Mouse (Mus musculus) heart, embryonic 11.5 days (tissue): Measurements from ENCODE around the gene Olfr148. TPM values are rescaled to one million over a fixed set of nuclear protein-coding genes. Genes with fewer than 3 reads are reported as not detected.

ENCODE experiments used
- polyA plus RNA-seq: library from polyadenylated mRNA; unstranded; fragments of >200 nt; fragmentation: Nextera tagmentation; extraction: Ambion mirVana; gene quantifications from 2 replicates; pipeline ENCODE4 v1.2.1, GENCODE M21; 2014

The Olfr148 gene
- polyA plus RNA-seq, 1 experiment from 2014 or later = not detected

Other genes with a start within 250 kb of the Olfr148 start
- not detected in 2 replicates for gene Olfr951, start 223.2 kb upstream of the Olfr148 start, polyA plus RNA-seq
- gene Olfr952, start 183.5 kb upstream of the Olfr148 start, polyA plus RNA-seq = not detected in 2 replicates
- gene Olfr954, start 154.0 kb upstream of the Olfr148 start, polyA plus RNA-seq = not detected in 2 replicates
- not detected in 2 replicates for gene Olfr955, start 138.7 kb upstream of the Olfr148 start, polyA plus RNA-seq
- gene Olfr44, start 116.7 kb upstream of the Olfr148 start, polyA plus RNA-seq = not detected in 2 replicates
- not detected in 2 replicates for gene Olfr957, start 94.8 kb upstream of the Olfr148 start, polyA plus RNA-seq
- gene Olfr958, start 56.6 kb upstream of the Olfr148 start, polyA plus RNA-seq = not detected in 2 replicates
- gene Olfr959, start 35.1 kb upstream of the Olfr148 start, polyA plus RNA-seq = not detected in 2 replicates
- 10.5 and 14.3 TPM in 2 replicates for gene AW551984, start 6.3 kb upstream of the Olfr148 start, polyA plus RNA-seq
- gene Olfr960, start 10.7 kb downstream of the Olfr148 start, polyA plus RNA-seq = not detected in 2 replicates
- gene Olfr961, start 34.4 kb downstream of the Olfr148 start, polyA plus RNA-seq = not detected in 2 replicates
- not detected in 2 replicates for gene Olfr963, start 56.5 kb downstream of the Olfr148 start, polyA plus RNA-seq
- gene Olfr149, start 96.5 kb downstream of the Olfr148 start, polyA plus RNA-seq = not detected in 2 replicates
- gene Olfr965, start 100.7 kb downstream of the Olfr148 start, polyA plus RNA-seq = not detected in 2 replicates
- gene Olfr150, start 120.3 kb downstream of the Olfr148 start, polyA plus RNA-seq = not detected in 2 replicates
- gene Olfr967, start 135.6 kb downstream of the Olfr148 start, polyA plus RNA-seq = not detected in 2 replicates
- gene Olfr968, start 172.6 kb downstream of the Olfr148 start, polyA plus RNA-seq = not detected in 2 replicates
- not detected in 2 replicates for gene Olfr969, start 180.3 kb downstream of the Olfr148 start, polyA plus RNA-seq
- not detected in 2 replicates for gene Olfr970, start 198.2 kb downstream of the Olfr148 start, polyA plus RNA-seq
- not detected in 2 replicates for gene Olfr971, start 226.2 kb downstream of the Olfr148 start, polyA plus RNA-seq